12 mouse cellular contexts compared by ENCODE assay signal in the genomic region with DNA sequence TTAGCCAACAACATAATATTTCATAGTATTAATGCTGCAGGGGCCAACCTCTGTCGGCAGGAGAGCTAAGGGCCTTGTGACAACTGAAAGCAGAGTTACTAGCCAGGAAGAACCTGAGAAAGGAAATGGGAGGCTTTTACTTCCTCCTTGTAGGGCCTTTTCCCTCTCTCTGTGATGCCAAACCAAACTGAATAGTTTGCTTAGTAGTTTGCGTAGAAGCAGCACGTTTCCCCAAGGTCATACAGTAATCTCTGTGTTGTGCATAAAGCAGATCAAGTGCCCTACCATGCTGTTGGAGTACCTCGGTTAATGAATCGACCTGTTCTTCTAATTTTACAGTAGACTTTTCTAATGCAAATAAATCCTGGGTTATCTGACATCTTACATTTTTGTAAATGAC. TPM values are rescaled to one million over a fixed set of nuclear protein-coding genes. Genes with fewer than 3 reads are reported as not detected.
DNase-seq lines count a peak whose midpoint lies in the region; ATAC-seq and TF ChIP-seq lines count a peak whose summit lies in the region.
"Had no signal": no experiment of that assay in that cellular context is flagged by ENCODE, and none has a peak within 500 bp of the region (broad histone marks: within the 10 kb centered on the region; RNA-seq: fewer than 3 reads in every experiment).

No protein-coding gene starts in this region.

- DNase-seq in embryonic facial prominence, embryonic 10.5 days (ENCODE audit: low spot score), result no peak
- no peak for DNase-seq in heart, postnatal 0 days (ENCODE audit: low spot score)
- no peak for DNase-seq in heart, adult 9 months (ENCODE audit: low spot score in 2 of 2)
- no peak for DNase-seq in thymus, adult 2 months
- no peak for DNase-seq in thymus, postnatal 25 days
- DNase-seq in hindbrain, embryonic 10.5 days (ENCODE audit: low spot score), result no peak
- DNase-seq: cerebellum, adult 9-10 months; kidney, adult 11 months had no signal

- WGBS in embryonic facial prominence, embryonic 13.5 days, result 75% methylated on average over 5 of the region's 5 CpGs
- 79% methylated on average over 5 of the region's 5 CpGs for WGBS in embryonic facial prominence, embryonic 10.5 days
- WGBS in heart, postnatal 0 days, result 45% methylated on average over 5 of the region's 5 CpGs
- 45% methylated on average over 5 of the region's 5 CpGs for WGBS in thymus, adult 2 months
- 54% methylated on average over 5 of the region's 5 CpGs for WGBS in stomach, embryonic 16.5 days
- 75% methylated on average over 5 of the region's 5 CpGs for WGBS in hindbrain, embryonic 10.5 days

- no peak for TF ChIP-seq CTCF in heart, postnatal 0 days (IDR thresholded peaks at IDR 0.05; ENCODE audit: low read depth)
- no peak for TF ChIP-seq CTCF in thymus, adult 2 months (IDR thresholded peaks at IDR 0.05; ENCODE audit: borderline replicate concordance, control insufficient read depth, extremely low read depth, insufficient read depth, low read length, poor library complexity)

- H3K4me3 ChIP-seq in embryonic facial prominence, embryonic 13.5 days, result no peak overlapping the region
- no peak overlapping the region for H3K4me3 ChIP-seq in embryonic facial prominence, embryonic 10.5 days
- no peak overlapping the region for H3K4me3 ChIP-seq in heart, postnatal 0 days (ENCODE audit: low read depth, low read length)
- no peak overlapping the region for H3K4me3 ChIP-seq in thymus, adult 2 months (ENCODE audit: control insufficient read depth, insufficient read depth, low read length)
- no peak overlapping the region for H3K4me3 ChIP-seq in stomach, embryonic 16.5 days (replicated peaks; ENCODE audit: low read length)
- no peak overlapping the region for H3K4me3 ChIP-seq in hindbrain, embryonic 10.5 days
- H3K4me3 ChIP-seq: embryonic facial prominence, embryonic 12.5 days; heart, embryonic 10.5 days had no signal

- TF ChIP-seq POLR2A in thymus, adult 2 months (IDR thresholded peaks at IDR 0.05; ENCODE audit: control insufficient read depth, extremely low read depth, insufficient read depth, low read length, poor library complexity), result no peak

- H3K9ac ChIP-seq in embryonic facial prominence, embryonic 13.5 days, result no peak overlapping the region
- H3K9ac ChIP-seq in heart, postnatal 0 days (replicated peaks; ENCODE audit: low read depth, low read length), result no peak overlapping the region
- H3K9ac ChIP-seq in stomach, embryonic 16.5 days (ENCODE audit: low read length), result no peak overlapping the region
- H3K9ac ChIP-seq: embryonic facial prominence, embryonic 12.5 days had no signal

- H3K27ac ChIP-seq in embryonic facial prominence, embryonic 13.5 days, result 0 out of 2 replicates have a peak overlapping the region, but pooled peaks have one; percentile 3
- no peak overlapping the region for H3K27ac ChIP-seq in embryonic facial prominence, embryonic 10.5 days (replicated peaks)
- peak overlapping the region; percentile 54 for H3K27ac ChIP-seq in heart, postnatal 0 days (ENCODE audit: low read depth)
- peak overlapping the region; percentile 54; the same call in 1 of the 2 replicates for H3K27ac ChIP-seq in thymus, adult 2 months (ENCODE audit: control insufficient read depth, insufficient read depth, low read length)
- peak overlapping the region; percentile 48 for H3K27ac ChIP-seq in stomach, embryonic 16.5 days (ENCODE audit: low read length)
- H3K27ac ChIP-seq in hindbrain, embryonic 10.5 days, result no peak overlapping the region
- H3K27ac ChIP-seq: embryonic facial prominence, embryonic 12.5 days; heart, embryonic 10.5 days had no signal

- H3K36me3 ChIP-seq in embryonic facial prominence, embryonic 13.5 days, result 0 out of 2 replicates have a peak, but pooled peaks cover 2% of the 10 kb centered on the region
- peaks cover 4% of the 10 kb centered on the region; the same call in 1 of the 2 replicates for H3K36me3 ChIP-seq in embryonic facial prominence, embryonic 10.5 days (replicated peaks)
- H3K36me3 ChIP-seq in heart, postnatal 0 days (replicated peaks; ENCODE audit: control insufficient read depth, insufficient read depth, low read length), result no peaks in the 10 kb centered on the region; the same call in 1 of the 2 replicates
- H3K36me3 ChIP-seq in thymus, adult 2 months (ENCODE audit: control insufficient read depth, insufficient read depth, low read length), result no peaks in the 10 kb centered on the region
- no peaks in the 10 kb centered on the region for H3K36me3 ChIP-seq in stomach, embryonic 16.5 days (ENCODE audit: control insufficient read depth, insufficient read depth, low read length)
- H3K36me3 ChIP-seq in hindbrain, embryonic 10.5 days, result 0 out of 2 replicates have a peak, but pooled peaks cover 2% of the 10 kb centered on the region
- H3K36me3 ChIP-seq: embryonic facial prominence, embryonic 12.5 days; heart, embryonic 10.5 days had no signal

- no peak for ATAC-seq in embryonic facial prominence, embryonic 13.5 days (ENCODE audit: insufficient number of reproducible peaks, insufficient read depth, low FRiP score, low TSS enrichment, low read depth)
- ATAC-seq in heart, postnatal 0 days (ENCODE audit: insufficient read depth, low read depth), result no peak
- ATAC-seq in stomach, embryonic 16.5 days (ENCODE audit: insufficient read depth, low FRiP score), result no peak

- peaks cover 6% of the 10 kb centered on the region; the same call in 1 of the 2 replicates for H3K9me3 ChIP-seq in embryonic facial prominence, embryonic 13.5 days
- H3K9me3 ChIP-seq in embryonic facial prominence, embryonic 10.5 days, result no peaks in the 10 kb centered on the region
- H3K9me3 ChIP-seq in heart, postnatal 0 days (replicated peaks; ENCODE audit: control insufficient read depth, low read length), result 0 out of 2 replicates have a peak, but pooled peaks cover 4% of the 10 kb centered on the region
- H3K9me3 ChIP-seq in stomach, embryonic 16.5 days (replicated peaks; ENCODE audit: control insufficient read depth, low read length), result peaks cover 5% of the 10 kb centered on the region; the same call in 1 of the 2 replicates
- H3K9me3 ChIP-seq in hindbrain, embryonic 10.5 days, result 0 out of 2 replicates have a peak, but pooled peaks cover 3% of the 10 kb centered on the region
- H3K9me3 ChIP-seq: embryonic facial prominence, embryonic 12.5 days; heart, embryonic 10.5 days had no signal

- H3K27me3 ChIP-seq in embryonic facial prominence, embryonic 13.5 days, result no peaks in the 10 kb centered on the region
- no peaks in the 10 kb centered on the region for H3K27me3 ChIP-seq in embryonic facial prominence, embryonic 10.5 days (replicated peaks; ENCODE audit: low read depth, poor library complexity, severe bottlenecking)
- no peaks in the 10 kb centered on the region for H3K27me3 ChIP-seq in heart, postnatal 0 days (ENCODE audit: control insufficient read depth, insufficient read depth, low read length)
- H3K27me3 ChIP-seq in thymus, adult 2 months (ENCODE audit: control insufficient read depth, insufficient read depth, low read length), result no peaks in the 10 kb centered on the region
- no peaks in the 10 kb centered on the region for H3K27me3 ChIP-seq in stomach, embryonic 16.5 days (ENCODE audit: control insufficient read depth, insufficient read depth, low read length)
- H3K27me3 ChIP-seq in hindbrain, embryonic 10.5 days (ENCODE audit: insufficient read depth, poor library complexity, severe bottlenecking), result no peaks in the 10 kb centered on the region
- H3K27me3 ChIP-seq: embryonic facial prominence, embryonic 12.5 days had no signal

- peaks cover 20% of the 10 kb centered on the region for H3K4me1 ChIP-seq in embryonic facial prominence, embryonic 13.5 days
- peaks cover 38% of the 10 kb centered on the region for H3K4me1 ChIP-seq in embryonic facial prominence, embryonic 10.5 days
- H3K4me1 ChIP-seq in heart, postnatal 0 days (ENCODE audit: control insufficient read depth, insufficient read depth), result peaks cover 28% of the 10 kb centered on the region
- H3K4me1 ChIP-seq in thymus, adult 2 months (replicated peaks; ENCODE audit: control insufficient read depth, insufficient read depth, low read length), result peaks cover 6% of the 10 kb centered on the region
- H3K4me1 ChIP-seq in stomach, embryonic 16.5 days (ENCODE audit: control insufficient read depth, insufficient read depth, low read length), result peaks cover 25% of the 10 kb centered on the region
- peaks cover 62% of the 10 kb centered on the region for H3K4me1 ChIP-seq in hindbrain, embryonic 10.5 days (replicated peaks)

- H3K4me2 ChIP-seq in embryonic facial prominence, embryonic 13.5 days, result no peak overlapping the region
- no peak overlapping the region for H3K4me2 ChIP-seq in heart, postnatal 0 days (ENCODE audit: low read depth, low read length)
- H3K4me2 ChIP-seq in stomach, embryonic 16.5 days (ENCODE audit: low read depth, low read length), result no peak overlapping the region
- H3K4me2 ChIP-seq: embryonic facial prominence, embryonic 12.5 days had no signal

- no peak for TF ChIP-seq EP300 in heart, postnatal 0 days (IDR thresholded peaks at IDR 0.05; ENCODE audit: low read depth)

RNA-seq across cellular contexts. Expression of a gene that starts 2.0 kb away (rescaled TPM):
- polyA plus RNA-seq in embryonic facial prominence, embryonic 13.5 days (2015; fragmentation: Nextera tagmentation; extraction: Ambion mirVana), result 39.4 and 41.5 TPM in 2 replicates
- 33.0 and 33.7 TPM in 2 replicates for polyA plus RNA-seq in embryonic facial prominence, embryonic 10.5 days (2016; fragmentation: Nextera tagmentation; extraction: Ambion mirVana)
- 47.1 and 55.2 TPM in 2 replicates for total RNA-seq in heart, postnatal 0 days (2014; rRNA removed; ENCODE audit: low replicate concordance)
- polyA plus RNA-seq in heart, postnatal 0 days (2015; fragmentation: Nextera tagmentation; extraction: Ambion mirVana), result 50.1 and 50.4 TPM in 2 replicates
- 38.4 and 42.2 TPM in 2 replicates for polyA plus RNA-seq in thymus, adult 2 months (2012; rRNA removed)
- 128 and 142 TPM in 2 replicates for polyA plus RNA-seq in stomach, embryonic 16.5 days (2015; fragmentation: Nextera tagmentation; extraction: Ambion mirVana)
- 24.0 and 27.1 TPM in 2 replicates for polyA plus RNA-seq in hindbrain, embryonic 10.5 days (2016; fragmentation: Nextera tagmentation; extraction: Ambion mirVana)

RNA-seq across cellular contexts. Expression of a gene that starts 47.4 kb away (rescaled TPM):
- 269 and 343 TPM in 2 replicates for polyA plus RNA-seq in embryonic facial prominence, embryonic 13.5 days (2015; fragmentation: Nextera tagmentation; extraction: Ambion mirVana)
- 364 and 384 TPM in 2 replicates for polyA plus RNA-seq in embryonic facial prominence, embryonic 10.5 days (2016; fragmentation: Nextera tagmentation; extraction: Ambion mirVana)
- 26.0 and 33.9 TPM in 2 replicates for total RNA-seq in heart, postnatal 0 days (2014; rRNA removed; ENCODE audit: low replicate concordance)
- polyA plus RNA-seq in heart, postnatal 0 days (2015; fragmentation: Nextera tagmentation; extraction: Ambion mirVana), result 93.6 and 102 TPM in 2 replicates
- polyA plus RNA-seq in thymus, adult 2 months (2012; rRNA removed), result 45.4 and 47.2 TPM in 2 replicates
- 194 and 260 TPM in 2 replicates for polyA plus RNA-seq in stomach, embryonic 16.5 days (2015; fragmentation: Nextera tagmentation; extraction: Ambion mirVana)
- 236 and 359 TPM in 2 replicates for polyA plus RNA-seq in hindbrain, embryonic 10.5 days (2016; fragmentation: Nextera tagmentation; extraction: Ambion mirVana)

Comparison
In these comparisons a context has a peak if more than half of its experiments do, and no peak if none do; other contexts are left out.
1. H3K27ac ChIP-seq: peak in embryonic facial prominence, embryonic 13.5 days (single experiment), heart, postnatal 0 days (single experiment), thymus, adult 2 months (single experiment) and stomach, embryonic 16.5 days (single experiment); none in embryonic facial prominence, embryonic 10.5 days (single experiment) and hindbrain, embryonic 10.5 days (single experiment).